Mouse (Mus musculus): ENCODE measurements at regions not wholly inside any gene's neighbourhood (a gene's known extent, or its start where the extent isn't known, plus 50 kb on each side); places are given as distances from the start of the nearest gene placed in this dataset.
A peak's percentile ranks its signal among the peaks of the same experiment; 100 is the strongest.

GRCm38 (mm10) chr5:47693478-47693877 lies 289.5 kb upstream of the Slit2 start:
- no peaks in the 10 kb centered on the region for H3K9me3 ChIP-seq (replicated peaks)

GRCm38 (mm10) chr5:47693921-47694320 lies 289.0 kb upstream of the Slit2 start:
- Histone ChIP-seq H3K4me3 (no peak overlapping the region), H3K27me3 (replicated peaks) (no peaks in the 10 kb centered on the region), H3K4me1 (replicated peaks) (no peaks in the 10 kb centered on the region), H3K4me2 (no peak overlapping the region), H3K36me3 (no peaks in the 10 kb centered on the region), H3K27ac (ENCODE audit: poor library complexity, severe bottlenecking) (no peak overlapping the region), H3K9ac (no peak overlapping the region), H3K9me3 (replicated peaks) (no peaks in the 10 kb centered on the region)
- WGBS = 77% methylated on average over 3 of the region's 3 CpGs
- no peak for ATAC-seq (ENCODE audit: insufficient number of reproducible peaks, low FRiP score)

More at GRCm38 (mm10) chr5:47693478-47693877, 289.5 kb upstream of the Slit2 start:
- H3K4me3 ChIP-seq = no peak overlapping the region
- H3K4me1 ChIP-seq (replicated peaks) = no peaks in the 10 kb centered on the region
- H3K4me2 ChIP-seq = no peak overlapping the region
- H3K9ac ChIP-seq = no peak overlapping the region
- 51% methylated on average over 6 of the region's 6 CpGs for WGBS
- no peaks in the 10 kb centered on the region for H3K36me3 ChIP-seq
- H3K27ac ChIP-seq (ENCODE audit: poor library complexity, severe bottlenecking) = no peak overlapping the region
- peak; percentile 33; the same call in 1 of the 2 replicates for ATAC-seq (ENCODE audit: insufficient number of reproducible peaks, low FRiP score)
- H3K27me3 ChIP-seq (replicated peaks) = no peaks in the 10 kb centered on the region

GRCm38 (mm10) chr5:47694630-47695029 lies 288.3 kb upstream of the Slit2 start:
- Histone ChIP-seq H3K27ac (ENCODE audit: poor library complexity, severe bottlenecking) (no peak overlapping the region), H3K9ac (no peak overlapping the region), H3K4me3 (no peak overlapping the region), H3K4me2 (no peak overlapping the region), H3K27me3 (replicated peaks) (no peaks in the 10 kb centered on the region), H3K9me3 (replicated peaks) (no peaks in the 10 kb centered on the region), H3K36me3 (no peaks in the 10 kb centered on the region), H3K4me1 (replicated peaks) (no peaks in the 10 kb centered on the region)
- 73% methylated on average over 3 of the region's 3 CpGs for WGBS
- ATAC-seq (ENCODE audit: insufficient number of reproducible peaks, low FRiP score) = no peak

GRCm38 (mm10) chr5:47711553-47711952 lies 271.4 kb upstream of the Slit2 start:
- H3K4me3 ChIP-seq = no peak overlapping the region
- H3K9ac ChIP-seq = no peak overlapping the region
- no peaks in the 10 kb centered on the region for H3K36me3 ChIP-seq
- H3K27ac ChIP-seq (ENCODE audit: poor library complexity, severe bottlenecking) = no peak overlapping the region
- H3K4me1 ChIP-seq (replicated peaks) = no peaks in the 10 kb centered on the region
- no peak overlapping the region for H3K4me2 ChIP-seq
- no peaks in the 10 kb centered on the region for H3K9me3 ChIP-seq (replicated peaks)
- no peaks in the 10 kb centered on the region for H3K27me3 ChIP-seq (replicated peaks)
- ATAC-seq (ENCODE audit: insufficient number of reproducible peaks, low FRiP score) = no peak

GRCm38 (mm10) chr5:47714333-47714732 lies 268.6 kb upstream of the Slit2 start:
- ATAC-seq (ENCODE audit: insufficient number of reproducible peaks, low FRiP score) = no peak
- Histone ChIP-seq H3K36me3 (no peaks in the 10 kb centered on the region), H3K9ac (no peak overlapping the region), H3K4me2 (no peak overlapping the region), H3K9me3 (replicated peaks) (no peaks in the 10 kb centered on the region), H3K4me3 (no peak overlapping the region), H3K27ac (ENCODE audit: poor library complexity, severe bottlenecking) (no peak overlapping the region), H3K27me3 (replicated peaks) (no peaks in the 10 kb centered on the region), H3K4me1 (replicated peaks) (no peaks in the 10 kb centered on the region)
- WGBS = 62% methylated on average over 5 of the region's 5 CpGs

GRCm38 (mm10) chr5:47724911-47725310 lies 258.0 kb upstream of the Slit2 start:
- no peak overlapping the region for H3K9ac ChIP-seq
- no peaks in the 10 kb centered on the region for H3K9me3 ChIP-seq (replicated peaks)
- no peak overlapping the region for H3K27ac ChIP-seq (ENCODE audit: poor library complexity, severe bottlenecking)
- no peak overlapping the region for H3K4me3 ChIP-seq
- H3K4me1 ChIP-seq (replicated peaks) = no peaks in the 10 kb centered on the region
- no peak overlapping the region for H3K4me2 ChIP-seq
- no peak for ATAC-seq (ENCODE audit: insufficient number of reproducible peaks, low FRiP score)
- WGBS = 62% methylated on average over 2 of the region's 2 CpGs
- no peaks in the 10 kb centered on the region for H3K27me3 ChIP-seq (replicated peaks)
- H3K36me3 ChIP-seq = no peaks in the 10 kb centered on the region

GRCm38 (mm10) chr5:47742727-47743126 lies 240.2 kb upstream of the Slit2 start:
- Histone ChIP-seq H3K9ac (no peak overlapping the region), H3K27ac (ENCODE audit: poor library complexity, severe bottlenecking) (no peak overlapping the region), H3K4me3 (no peak overlapping the region), H3K36me3 (no peaks in the 10 kb centered on the region), H3K9me3 (replicated peaks) (no peaks in the 10 kb centered on the region), H3K4me1 (replicated peaks) (no peaks in the 10 kb centered on the region), H3K27me3 (replicated peaks) (no peaks in the 10 kb centered on the region), H3K4me2 (no peak overlapping the region)
- 75% methylated on average over 2 of the region's 2 CpGs for WGBS
- no peak for ATAC-seq (ENCODE audit: insufficient number of reproducible peaks, low FRiP score)

GRCm38 (mm10) chr5:47745177-47745576 lies 237.8 kb upstream of the Slit2 start:
- ATAC-seq (ENCODE audit: insufficient number of reproducible peaks, low FRiP score) = no peak
- Histone ChIP-seq H3K9ac (no peak overlapping the region), H3K4me1 (replicated peaks) (no peaks in the 10 kb centered on the region), H3K4me3 (no peak overlapping the region), H3K27me3 (replicated peaks) (no peaks in the 10 kb centered on the region), H3K27ac (ENCODE audit: poor library complexity, severe bottlenecking) (no peak overlapping the region), H3K36me3 (no peaks in the 10 kb centered on the region), H3K9me3 (replicated peaks) (no peaks in the 10 kb centered on the region), H3K4me2 (no peak overlapping the region)
- WGBS = 76% methylated on average over 2 of the region's 2 CpGs

GRCm38 (mm10) chr5:47751907-47752306 lies 231.0 kb upstream of the Slit2 start:
- Histone ChIP-seq H3K4me1 (replicated peaks) (no peaks in the 10 kb centered on the region), H3K4me3 (no peak overlapping the region), H3K9me3 (replicated peaks) (no peaks in the 10 kb centered on the region), H3K27me3 (replicated peaks) (no peaks in the 10 kb centered on the region), H3K4me2 (no peak overlapping the region), H3K36me3 (no peaks in the 10 kb centered on the region), H3K9ac (no peak overlapping the region), H3K27ac (ENCODE audit: poor library complexity, severe bottlenecking) (no peak overlapping the region)
- 73% methylated on average over 2 of the region's 2 CpGs for WGBS
- ATAC-seq (ENCODE audit: insufficient number of reproducible peaks, low FRiP score) = no peak

- Histone ChIP-seq H3K4me2 (no peak overlapping the region), H3K36me3 (no peaks in the 10 kb centered on the region), H3K27me3 (replicated peaks) (no peaks in the 10 kb centered on the region), H3K9me3 (replicated peaks) (no peaks in the 10 kb centered on the region), H3K9ac (no peak overlapping the region), H3K4me1 (replicated peaks) (peaks cover 10% of the 10 kb centered on the region), H3K27ac (ENCODE audit: poor library complexity, severe bottlenecking) (peak overlapping the region; percentile 71; the same call in 1 of the 2 replicates), H3K4me3 (no peak overlapping the region)
- ATAC-seq (ENCODE audit: insufficient number of reproducible peaks, low FRiP score) = peak; percentile 67
- 27% methylated on average over 8 of the region's 8 CpGs for WGBS
Observed at GRCm38 (mm10) chr5:47772642-47773353, 210.1 kb upstream of the Slit2 start.

GRCm38 (mm10) chr5:47773354-47773743 lies 209.6 kb upstream of the Slit2 start:
- Histone ChIP-seq H3K4me1 (replicated peaks) (peaks cover 10% of the 10 kb centered on the region), H3K4me3 (no peak overlapping the region), H3K27ac (ENCODE audit: poor library complexity, severe bottlenecking) (0 out of 2 replicates have a peak overlapping the region, but pooled peaks have one; percentile 71), H3K36me3 (no peaks in the 10 kb centered on the region), H3K9me3 (replicated peaks) (no peaks in the 10 kb centered on the region), H3K4me2 (no peak overlapping the region), H3K9ac (no peak overlapping the region), H3K27me3 (replicated peaks) (no peaks in the 10 kb centered on the region)
- ATAC-seq (ENCODE audit: insufficient number of reproducible peaks, low FRiP score) = no peak
- WGBS = 68% methylated on average over 3 of the region's 3 CpGs

- 61% methylated on average over 2 of the region's 2 CpGs for WGBS
- no peak overlapping the region for H3K4me3 ChIP-seq
- H3K9me3 ChIP-seq (replicated peaks) = no peaks in the 10 kb centered on the region
- no peak overlapping the region for H3K9ac ChIP-seq
- ATAC-seq (ENCODE audit: insufficient number of reproducible peaks, low FRiP score) = no peak
- peaks cover 5% of the 10 kb centered on the region; the same call in 1 of the 2 replicates for H3K4me1 ChIP-seq (replicated peaks)
- H3K27ac ChIP-seq (ENCODE audit: poor library complexity, severe bottlenecking) = peak overlapping the region; percentile 73
- no peaks in the 10 kb centered on the region for H3K27me3 ChIP-seq (replicated peaks)
- no peak overlapping the region for H3K4me2 ChIP-seq
- no peaks in the 10 kb centered on the region for H3K36me3 ChIP-seq
Observed at GRCm38 (mm10) chr5:47780861-47781260, 202.1 kb upstream of the Slit2 start.

All from heart, embryonic 12.5 days (tissue).